Mouse (Mus musculus): ENCODE measurements around the gene Hmgb1. TPM values are rescaled to one million over a fixed set of nuclear protein-coding genes. Genes with fewer than 3 reads are reported as not detected.

The Hmgb1 gene
- polyA plus RNA-seq, 1 experiment: 88.6 TPM

DNA sequence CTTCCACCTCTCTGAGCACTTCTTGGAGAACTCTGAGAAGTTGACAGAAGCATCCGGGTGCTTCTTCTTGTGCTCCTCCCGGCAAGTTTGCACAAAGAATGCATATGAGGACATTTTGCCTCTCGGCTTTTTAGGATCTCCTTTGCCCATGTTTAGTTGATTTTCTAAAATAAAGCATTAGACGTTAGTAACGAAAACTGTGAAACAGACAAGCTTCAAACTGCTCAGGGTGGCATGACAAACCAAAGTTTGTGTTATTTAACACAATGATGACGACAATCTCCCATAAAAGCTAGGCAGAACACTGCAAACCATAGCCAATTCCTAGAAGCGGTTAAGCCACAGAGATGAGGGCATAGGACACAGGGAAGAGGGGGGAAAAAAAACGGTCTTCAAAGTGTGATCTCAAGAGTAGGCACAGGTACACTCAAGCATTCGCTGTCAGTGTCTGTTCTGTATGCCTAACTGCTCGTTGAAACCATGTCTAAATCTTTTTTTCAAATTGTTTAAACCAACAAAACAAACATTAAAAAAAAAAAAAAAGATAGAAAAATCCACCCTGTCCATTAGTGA, 133.6 kb downstream of the Hmgb1 start:
- TF ChIP-seq CEBPB (IDR thresholded peaks at IDR 0.05; ENCODE audit: insufficient read depth, poor library complexity, severe bottlenecking) (no peak), MYOG (IDR thresholded peaks at IDR 0.05; ENCODE audit: control insufficient read depth in 1 of 3, insufficient read depth in 1 of 3, insufficient read length in 2 of 3, low read depth in 2 of 3) (no peak), MAX (IDR thresholded peaks at IDR 0.05; ENCODE audit: low read depth) (no peak), POLR2AphosphoS2 (IDR thresholded peaks at IDR 0.05; ENCODE audit: insufficient read length, low read depth) (no peak), USF1 (IDR thresholded peaks at IDR 0.05; ENCODE audit: low read depth) (no peak), TCF12 (IDR thresholded peaks at IDR 0.05; ENCODE audit: insufficient read depth, poor library complexity, severe bottlenecking) (no peak), E2F4 (IDR thresholded peaks at IDR 0.05; ENCODE audit: insufficient read depth) (no peak), REST (IDR thresholded peaks at IDR 0.05; ENCODE audit: insufficient read depth, insufficient read length) (no peak), SRF (IDR thresholded peaks at IDR 0.05; ENCODE audit: control insufficient read depth, insufficient read length, low read depth) (no peak), POLR2A (IDR thresholded peaks at IDR 0.05; ENCODE audit: insufficient read length, low read depth) (no peak), TCF3 (IDR thresholded peaks at IDR 0.05; ENCODE audit: insufficient read length, low read depth) (no peak), MYOD1 (IDR thresholded peaks at IDR 0.05; ENCODE audit: control insufficient read depth in 1 of 3, insufficient read length in 2 of 3, low read depth in 2 of 3) (no peak)

DNA sequence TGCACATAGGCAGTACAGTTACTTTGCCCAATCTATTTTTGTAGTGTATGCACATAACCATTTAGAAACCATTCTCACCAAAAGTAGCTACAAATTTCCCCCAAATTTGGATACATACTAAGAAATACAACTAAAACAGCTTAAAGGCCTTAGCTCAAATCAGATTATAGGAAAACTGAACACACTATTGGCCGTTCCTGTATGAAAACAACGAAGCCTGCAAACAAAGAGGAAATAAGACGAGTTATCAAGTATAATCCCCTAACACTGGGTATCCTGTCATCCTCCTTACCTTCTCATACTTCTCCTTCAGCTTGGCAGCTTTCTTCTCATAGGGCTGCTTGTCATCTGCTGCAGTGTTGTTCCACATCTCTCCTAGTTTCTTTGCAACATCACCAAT, 134.9 kb downstream of the Hmgb1 start:
- peak overlapping the region; percentile 5 for H3K4me2 ChIP-seq (ENCODE audit: low read depth)
- TF ChIP-seq SRF (IDR thresholded peaks at IDR 0.05; ENCODE audit: control insufficient read depth, insufficient read length, low read depth): no peak
- no peak for TF ChIP-seq REST (IDR thresholded peaks at IDR 0.05; ENCODE audit: insufficient read depth, insufficient read length)
- no peak for TF ChIP-seq MYOD1 (IDR thresholded peaks at IDR 0.05; ENCODE audit: control insufficient read depth in 1 of 3, insufficient read length in 2 of 3, low read depth in 2 of 3)
- no peak for TF ChIP-seq MAX (IDR thresholded peaks at IDR 0.05; ENCODE audit: low read depth)
- no peak for TF ChIP-seq POLR2A (IDR thresholded peaks at IDR 0.05; ENCODE audit: insufficient read length, low read depth)
- TF ChIP-seq CEBPB (IDR thresholded peaks at IDR 0.05; ENCODE audit: insufficient read depth, poor library complexity, severe bottlenecking): no peak
- no peak for TF ChIP-seq E2F4 (IDR thresholded peaks at IDR 0.05; ENCODE audit: insufficient read depth)
- no peak for TF ChIP-seq USF1 (IDR thresholded peaks at IDR 0.05; ENCODE audit: low read depth)
- no peak for TF ChIP-seq TCF3 (IDR thresholded peaks at IDR 0.05; ENCODE audit: insufficient read length, low read depth)
- no peak for TF ChIP-seq POLR2AphosphoS2 (IDR thresholded peaks at IDR 0.05; ENCODE audit: insufficient read length, low read depth)
- no peak for TF ChIP-seq TCF12 (IDR thresholded peaks at IDR 0.05; ENCODE audit: insufficient read depth, poor library complexity, severe bottlenecking)
- TF ChIP-seq MYOG (IDR thresholded peaks at IDR 0.05; ENCODE audit: control insufficient read depth in 1 of 3, insufficient read depth in 1 of 3, insufficient read length in 2 of 3, low read depth in 2 of 3): no peak
- H3ac ChIP-seq (ENCODE audit: control insufficient read depth, insufficient read length): no peak overlapping the region
- peaks cover 31% of the 10 kb centered on the region for H3K36me3 ChIP-seq (ENCODE audit: control insufficient read depth, insufficient read depth)
- H3K79me2 ChIP-seq (ENCODE audit: control insufficient read depth, insufficient read depth): peaks cover 23% of the 10 kb centered on the region
- no peak overlapping the region for H3K4me3 ChIP-seq
- no peaks in the 10 kb centered on the region for H3K27me3 ChIP-seq (ENCODE audit: control insufficient read depth, insufficient read depth, insufficient read length)

More for the DNA sequence above, 133.6 kb downstream of the Hmgb1 start:
- Histone ChIP-seq H3K4me3 (peak overlapping the region; percentile 41), H3K36me3 (ENCODE audit: control insufficient read depth, insufficient read depth) (peaks cover 29% of the 10 kb centered on the region), H3ac (ENCODE audit: control insufficient read depth, insufficient read length) (peak overlapping the region; percentile 99), H3K4me2 (ENCODE audit: low read depth) (peak overlapping the region; percentile 61), H3K27me3 (ENCODE audit: control insufficient read depth, insufficient read depth, insufficient read length) (no peaks in the 10 kb centered on the region), H3K79me2 (ENCODE audit: control insufficient read depth, insufficient read depth) (peaks cover 23% of the 10 kb centered on the region)

DNA sequence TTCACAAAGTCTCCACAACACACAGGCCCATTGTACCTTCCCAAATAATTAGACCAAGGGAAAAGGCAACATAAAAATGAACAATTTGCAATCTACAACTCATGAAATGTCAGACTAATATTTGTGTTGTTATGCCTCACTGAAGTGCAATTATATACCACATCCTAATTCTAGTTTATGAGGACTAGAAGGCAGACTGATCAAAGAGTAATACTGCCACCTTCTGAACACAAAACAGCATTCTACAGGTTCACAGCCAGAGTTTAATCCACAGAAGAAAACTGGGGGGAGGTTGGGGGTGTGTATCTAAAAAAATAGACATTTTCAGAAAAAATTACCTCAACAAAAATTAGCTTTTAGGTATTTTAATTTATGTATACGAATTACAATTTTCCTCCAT, 135.3 kb downstream of the Hmgb1 start:
- Histone ChIP-seq H3K36me3 (ENCODE audit: control insufficient read depth, insufficient read depth) (peaks cover 31% of the 10 kb centered on the region), H3K27me3 (ENCODE audit: control insufficient read depth, insufficient read depth, insufficient read length) (no peaks in the 10 kb centered on the region), H3K79me2 (ENCODE audit: control insufficient read depth, insufficient read depth) (peaks cover 23% of the 10 kb centered on the region), H3K4me2 (ENCODE audit: low read depth) (no peak overlapping the region), H3ac (ENCODE audit: control insufficient read depth, insufficient read length) (no peak overlapping the region), H3K4me3 (no peak overlapping the region)
- TF ChIP-seq MYOG (IDR thresholded peaks at IDR 0.05; ENCODE audit: control insufficient read depth in 1 of 3, insufficient read depth in 1 of 3, insufficient read length in 2 of 3, low read depth in 2 of 3) (no peak), USF1 (IDR thresholded peaks at IDR 0.05; ENCODE audit: low read depth) (no peak), REST (IDR thresholded peaks at IDR 0.05; ENCODE audit: insufficient read depth, insufficient read length) (no peak), POLR2AphosphoS2 (IDR thresholded peaks at IDR 0.05; ENCODE audit: insufficient read length, low read depth) (no peak), TCF3 (IDR thresholded peaks at IDR 0.05; ENCODE audit: insufficient read length, low read depth) (no peak), MYOD1 (IDR thresholded peaks at IDR 0.05; ENCODE audit: control insufficient read depth in 1 of 3, insufficient read length in 2 of 3, low read depth in 2 of 3) (no peak)

DNA sequence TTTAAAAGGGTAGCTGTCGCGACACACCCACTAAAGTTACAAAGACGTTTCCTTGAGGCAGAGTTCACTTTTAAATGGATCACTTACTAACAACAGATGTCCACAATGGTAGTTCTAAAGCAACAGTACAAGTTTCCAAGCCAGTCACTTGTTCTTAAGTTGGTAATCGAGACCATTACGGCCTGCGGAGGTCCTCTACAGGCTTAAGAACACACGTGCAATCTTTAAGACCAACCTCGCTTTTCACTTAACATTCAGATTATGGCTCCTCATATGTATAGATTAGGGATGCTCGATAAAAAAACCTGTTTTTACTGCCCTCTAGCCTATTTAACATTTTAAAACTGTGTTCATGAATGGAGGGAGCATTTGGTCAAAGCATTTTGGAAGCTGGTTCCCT, 137.6 kb downstream of the Hmgb1 start:
- Histone ChIP-seq H3K79me2 (ENCODE audit: control insufficient read depth, insufficient read depth) (peaks cover 23% of the 10 kb centered on the region), H3K4me3 (no peak overlapping the region), H3K36me3 (ENCODE audit: control insufficient read depth, insufficient read depth) (peaks cover 31% of the 10 kb centered on the region), H3K27me3 (ENCODE audit: control insufficient read depth, insufficient read depth, insufficient read length) (no peaks in the 10 kb centered on the region), H3K4me2 (ENCODE audit: low read depth) (no peak overlapping the region), H3ac (ENCODE audit: control insufficient read depth, insufficient read length) (no peak overlapping the region)
- TF ChIP-seq SRF (IDR thresholded peaks at IDR 0.05; ENCODE audit: control insufficient read depth, insufficient read length, low read depth): no peak
- no peak for TF ChIP-seq REST (IDR thresholded peaks at IDR 0.05; ENCODE audit: insufficient read depth, insufficient read length)
- TF ChIP-seq POLR2AphosphoS2 (IDR thresholded peaks at IDR 0.05; ENCODE audit: insufficient read length, low read depth): no peak
- TF ChIP-seq TCF3 (IDR thresholded peaks at IDR 0.05; ENCODE audit: insufficient read length, low read depth): no peak
- no peak for TF ChIP-seq POLR2A (IDR thresholded peaks at IDR 0.05; ENCODE audit: insufficient read length, low read depth)
- no peak for TF ChIP-seq MYOD1 (IDR thresholded peaks at IDR 0.05; ENCODE audit: control insufficient read depth in 1 of 3, insufficient read length in 2 of 3, low read depth in 2 of 3)
- no peak for TF ChIP-seq CEBPB (IDR thresholded peaks at IDR 0.05; ENCODE audit: insufficient read depth, poor library complexity, severe bottlenecking)
- TF ChIP-seq MYOG (IDR thresholded peaks at IDR 0.05; ENCODE audit: control insufficient read depth in 1 of 3, insufficient read depth in 1 of 3, insufficient read length in 2 of 3, low read depth in 2 of 3): no peak
- TF ChIP-seq TCF12 (IDR thresholded peaks at IDR 0.05; ENCODE audit: insufficient read depth, poor library complexity, severe bottlenecking): no peak
- TF ChIP-seq USF1 (IDR thresholded peaks at IDR 0.05; ENCODE audit: low read depth): no peak
- TF ChIP-seq E2F4 (IDR thresholded peaks at IDR 0.05; ENCODE audit: insufficient read depth): no peak
- TF ChIP-seq MAX (IDR thresholded peaks at IDR 0.05; ENCODE audit: low read depth): no peak
